Mouse (Mus musculus) forebrain, embryonic 11.5 days (tissue): ENCODE results near the gene Fam13c. TPM values are rescaled to one million over a fixed set of nuclear protein-coding genes. Genes with fewer than 3 reads are reported as not detected.

Experiments used
- ATAC-seq: fragments of 200-750 bp; cut with Nextera tagmentation; replicated peaks from 2 replicates; pipeline ENCODE4 v1.8.0; 2017; ENCODE audit warnings: moderate TSS enrichment; ENCODE audit not compliant: low FRiP score
- DNase-seq: peaks from one replicate; pipeline ENCODE4 v3.0.0-alpha.2; 2017; ENCODE audit warnings: low spot score
- H3K27ac ChIP-seq: fragments of 300-500 bp; sonication (generic); 2 replicates; pipeline ENCODE4 v1.5.1; 2014; ENCODE audit warnings: low read depth, low read length
- H3K27me3 ChIP-seq: fragments of 300-500 bp; sonication (generic); 2 replicates; pipeline ENCODE4 v1.6.1; 2014; ENCODE audit warnings: mild to moderate bottlenecking, low read length, mixed read lengths; ENCODE audit not compliant: control insufficient read depth, insufficient read depth
- H3K36me3 ChIP-seq: fragments of 300-500 bp; sonication (generic); 2 replicates; pipeline ENCODE4 v1.6.1; 2014; ENCODE audit warnings: mild to moderate bottlenecking, low read length, moderate library complexity, mixed read lengths; ENCODE audit not compliant: control insufficient read depth, insufficient read depth
- H3K4me1 ChIP-seq: fragments of 300-500 bp; sonication (generic); replicated peaks from 2 replicates; pipeline ENCODE4 v1.6.1; 2014; ENCODE audit warnings: low read length, mixed read lengths; ENCODE audit not compliant: control insufficient read depth, insufficient read depth
- H3K4me2 ChIP-seq: fragments of 300-500 bp; sonication (generic); 2 replicates; pipeline ENCODE4 v1.6.1; 2014; ENCODE audit warnings: low read depth, mild to moderate bottlenecking, low read length, moderate library complexity, mixed read lengths; ENCODE audit not compliant: severe bottlenecking
- H3K4me3 ChIP-seq: fragments of 300-500 bp; sonication (generic); 2 replicates; pipeline ENCODE4 v1.5.1; 2014; ENCODE audit warnings: low read depth, low read length
- H3K9ac ChIP-seq: fragments of 300-500 bp; sonication (generic); 2 replicates; pipeline ENCODE4 v1.6.1; 2014; ENCODE audit warnings: low read length
- H3K9me3 ChIP-seq: fragments of 300-500 bp; sonication (generic); 2 replicates; pipeline ENCODE4 v1.6.1; 2016; ENCODE audit warnings: low read length, mixed read lengths; ENCODE audit not compliant: control insufficient read depth
- WGBS: fragments of 180-500 bp; shearing (Covaris S2); extraction: QIAGEN DNeasy Blood & Tissue Kit; methylation state at CpG from one replicate; pipeline ENCODE4 v1.1.7; 2014; 5-methylcytosine and 5-hydroxymethylcytosine counted together
- polyA plus RNA-seq: library from polyadenylated mRNA; unstranded; fragments of >200 nt; fragmentation: Nextera tagmentation; extraction: Ambion mirVana; gene quantifications from 2 replicates; pipeline ENCODE4 v1.2.1, GENCODE M21; 2014

Fam13c gene
- polyA plus RNA-seq, 1 experiment from 2014 or later, result 13.6 TPM

- Histone ChIP-seq H3K9me3 (no peaks in the 10 kb centered on the region), H3K36me3 (no peaks in the 10 kb centered on the region), H3K4me1 (no peaks in the 10 kb centered on the region), H3K27me3 (no peaks in the 10 kb centered on the region), H3K27ac (no peak overlapping the region), H3K4me2 (no peak overlapping the region), H3K4me3 (no peak overlapping the region), H3K9ac (no peak overlapping the region)
- no peak for DNase-seq
- no peak for ATAC-seq
- 29% methylated on average over 13 of the region's 13 CpGs for WGBS
These were observed 59.0 kb downstream of the Fam13c start for GRCm38 (mm10) chr10:70499246-70499645.

- Histone ChIP-seq H3K4me3 (no peak overlapping the region), H3K36me3 (no peaks in the 10 kb centered on the region), H3K4me1 (peaks cover 4% of the 10 kb centered on the region; the same call in 1 of the 2 replicates), H3K27me3 (no peaks in the 10 kb centered on the region), H3K9me3 (peaks cover 5% of the 10 kb centered on the region), H3K27ac (no peak overlapping the region), H3K4me2 (no peak overlapping the region), H3K9ac (no peak overlapping the region)
- ATAC-seq, result no peak
- DNase-seq, result no peak
- WGBS, result 93% methylated on average over 15 of the region's 15 CpGs
These were observed 64.6 kb downstream of the Fam13c start for GRCm38 (mm10) chr10:70504871-70505270.

GRCm38 (mm10) chr10:70505395-70505794 is 65.1 kb downstream of the Fam13c start:
- H3K27me3 ChIP-seq, result no peaks in the 10 kb centered on the region
- peaks cover 5% of the 10 kb centered on the region for H3K9me3 ChIP-seq
- no peak overlapping the region for H3K4me3 ChIP-seq
- peaks cover 4% of the 10 kb centered on the region; the same call in 1 of the 2 replicates for H3K4me1 ChIP-seq
- DNase-seq (no peak), ATAC-seq (no peak)
- no peak overlapping the region for H3K27ac ChIP-seq
- no peak overlapping the region for H3K9ac ChIP-seq
- no peaks in the 10 kb centered on the region for H3K36me3 ChIP-seq
- H3K4me2 ChIP-seq, result no peak overlapping the region

GRCm38 (mm10) chr10:70505842-70506241 is 65.6 kb downstream of the Fam13c start:
- Histone ChIP-seq H3K27ac (no peak overlapping the region), H3K36me3 (no peaks in the 10 kb centered on the region), H3K4me2 (no peak overlapping the region), H3K9ac (no peak overlapping the region), H3K27me3 (no peaks in the 10 kb centered on the region), H3K4me1 (peaks cover 4% of the 10 kb centered on the region; the same call in 1 of the 2 replicates), H3K9me3 (peaks cover 5% of the 10 kb centered on the region), H3K4me3 (no peak overlapping the region)
- WGBS, result 79% methylated on average over 5 of the region's 5 CpGs
- ATAC-seq (no peak), DNase-seq (no peak)

- Histone ChIP-seq H3K9me3 (peaks cover 5% of the 10 kb centered on the region), H3K27me3 (no peaks in the 10 kb centered on the region), H3K9ac (no peak overlapping the region), H3K36me3 (no peaks in the 10 kb centered on the region), H3K4me2 (no peak overlapping the region), H3K4me1 (peaks cover 4% of the 10 kb centered on the region; the same call in 1 of the 2 replicates), H3K27ac (no peak overlapping the region), H3K4me3 (no peak overlapping the region)
- no peak for ATAC-seq
- WGBS, result 47% methylated on average over 15 of the region's 15 CpGs
- no peak for DNase-seq
These were observed 66.4 kb downstream of the Fam13c start for GRCm38 (mm10) chr10:70506499-70507168.

- DNase-seq (no peak), ATAC-seq (no peak)
- Histone ChIP-seq H3K36me3 (no peaks in the 10 kb centered on the region), H3K27ac (no peak overlapping the region), H3K4me1 (peaks cover 4% of the 10 kb centered on the region; the same call in 1 of the 2 replicates), H3K4me3 (no peak overlapping the region), H3K4me2 (no peak overlapping the region), H3K27me3 (no peaks in the 10 kb centered on the region), H3K9ac (no peak overlapping the region), H3K9me3 (peaks cover 5% of the 10 kb centered on the region)
- WGBS, result 93% methylated on average over 3 of the region's 3 CpGs
These were observed 67.6 kb downstream of the Fam13c start for GRCm38 (mm10) chr10:70507880-70508279.

GRCm38 (mm10) chr10:70514848-70515247 is 74.6 kb downstream of the Fam13c start:
- no peak for DNase-seq
- Histone ChIP-seq H3K9me3 (no peaks in the 10 kb centered on the region), H3K4me2 (no peak overlapping the region), H3K9ac (no peak overlapping the region), H3K4me3 (no peak overlapping the region), H3K4me1 (peaks cover 5% of the 10 kb centered on the region; the same call in 1 of the 2 replicates), H3K27me3 (no peaks in the 10 kb centered on the region; the same call in 1 of the 2 replicates), H3K36me3 (no peaks in the 10 kb centered on the region), H3K27ac (no peak overlapping the region)
- ATAC-seq, result no peak
- WGBS, result 88% methylated on average over 9 of the region's 9 CpGs

GRCm38 (mm10) chr10:70516661-70517060 is 76.4 kb downstream of the Fam13c start:
- Histone ChIP-seq H3K9ac (no peak overlapping the region), H3K36me3 (no peaks in the 10 kb centered on the region), H3K4me2 (no peak overlapping the region), H3K4me1 (peaks cover 12% of the 10 kb centered on the region; the same call in 1 of the 2 replicates), H3K27me3 (peaks cover under 1% of the 10 kb centered on the region; the same call in 1 of the 2 replicates), H3K27ac (no peak overlapping the region), H3K4me3 (no peak overlapping the region), H3K9me3 (no peaks in the 10 kb centered on the region)
- ATAC-seq (no peak), DNase-seq (peak; percentile 46)
- WGBS, result 91% methylated on average over 8 of the region's 8 CpGs

GRCm38 (mm10) chr10:70519640-70520099 is 79.4 kb downstream of the Fam13c start:
- no peak for DNase-seq
- Histone ChIP-seq H3K27ac (no peak overlapping the region), H3K4me2 (peak overlapping the region; percentile 91)

More at GRCm38 (mm10) chr10:70519640-70520099, 79.4 kb downstream of the Fam13c start:
- Histone ChIP-seq H3K4me1 (peaks cover 13% of the 10 kb centered on the region; the same call in 1 of the 2 replicates), H3K36me3 (no peaks in the 10 kb centered on the region), H3K9me3 (no peaks in the 10 kb centered on the region), H3K4me3 (peak overlapping the region; percentile 44), H3K27me3 (peaks cover 2% of the 10 kb centered on the region; the same call in 1 of the 2 replicates), H3K9ac (peak overlapping the region; percentile 60)
- peak; percentile 34 for ATAC-seq
- WGBS, result 3% methylated on average over 14 of the region's 14 CpGs
